Mouse (Mus musculus): Measurements from ENCODE around the gene Lysmd3. TPM values are rescaled to one million over a fixed set of nuclear protein-coding genes. Genes with fewer than 3 reads are reported as not detected.
A peak's percentile ranks its signal among the peaks of the same experiment; 100 is the strongest.
"Not testable (repeated sequence)": the region's sequence is repeated elsewhere in the genome, so short reads cannot be mapped to it uniquely, and the experiment has no call there.

Lysmd3 gene
- polyA plus RNA-seq, 1 experiment from 2014 or later, result 16.0 TPM

DNA sequence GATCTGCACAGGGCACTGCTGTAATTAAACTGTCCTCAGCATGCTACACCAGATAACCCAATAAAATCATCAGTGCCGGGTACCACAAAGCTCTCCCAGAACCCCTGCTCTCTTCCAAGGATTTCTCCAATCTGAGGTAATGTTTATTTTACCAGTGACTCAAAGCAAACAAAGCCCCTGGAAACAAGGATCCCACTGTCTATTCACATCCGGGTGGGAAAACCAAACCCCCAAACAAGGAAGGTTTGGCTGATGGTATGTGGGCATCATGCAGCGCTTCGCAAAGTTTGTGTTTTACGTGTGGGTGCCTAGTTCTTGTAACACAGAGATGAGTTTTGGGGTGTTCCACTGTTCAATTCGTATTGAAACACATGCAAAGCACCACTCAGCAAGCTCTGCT lies 16.6 kb upstream of the Lysmd3 start:
- Histone ChIP-seq H3K27me3 (ENCODE audit: control insufficient read depth, insufficient read depth, low read depth, low read length) (no peaks in the 10 kb centered on the region; the same call in 1 of the 2 replicates), H3K9ac (ENCODE audit: low read depth, low read length) (no peak overlapping the region), H3K4me3 (ENCODE audit: low read depth, low read length) (no peak overlapping the region), H3K27ac (ENCODE audit: low read length) (no peak overlapping the region), H3K9me3 (replicated peaks; ENCODE audit: control insufficient read depth, low read length, poor library complexity, severe bottlenecking) (no peaks in the 10 kb centered on the region), H3K36me3 (ENCODE audit: control insufficient read depth, insufficient read depth, low read length) (no peaks in the 10 kb centered on the region), H3K4me1 (ENCODE audit: control insufficient read depth, insufficient read depth, low read length) (0 out of 2 replicates have a peak, but pooled peaks cover 2% of the 10 kb centered on the region), H3K4me2 (ENCODE audit: low read length) (no peak overlapping the region)
- WGBS, result 27% methylated on average over 6 of the region's 6 CpGs
- peak; percentile 41; the same call in 1 of the 2 replicates for ATAC-seq

- no peaks in the 10 kb centered on the region; the same call in 1 of the 2 replicates for H3K27me3 ChIP-seq (ENCODE audit: control insufficient read depth, insufficient read depth, low read depth, low read length)
- H3K9ac ChIP-seq (ENCODE audit: low read depth, low read length), result no peak overlapping the region
- H3K36me3 ChIP-seq (ENCODE audit: control insufficient read depth, insufficient read depth, low read length), result no peaks in the 10 kb centered on the region
- 1% methylated on average over 8 of the region's 8 CpGs for WGBS
- 0 out of 2 replicates have a peak, but pooled peaks cover 2% of the 10 kb centered on the region for H3K4me1 ChIP-seq (ENCODE audit: control insufficient read depth, insufficient read depth, low read length)
- no peaks in the 10 kb centered on the region for H3K9me3 ChIP-seq (replicated peaks; ENCODE audit: control insufficient read depth, low read length, poor library complexity, severe bottlenecking)
- peak; percentile 80 for ATAC-seq
- H3K27ac ChIP-seq (ENCODE audit: low read length), result no peak overlapping the region
- H3K4me2 ChIP-seq (ENCODE audit: low read length), result peak overlapping the region; percentile 48
- 0 out of 2 replicates have a peak overlapping the region, but pooled peaks have one; percentile 8 for H3K4me3 ChIP-seq (ENCODE audit: low read depth, low read length)
Observed at GRCm38 (mm10) chr13:81641289-81642045, 16.0 kb upstream of the Lysmd3 start.

GRCm38 (mm10) chr13:81642491-81643149 lies 14.8 kb upstream of the Lysmd3 start:
- Histone ChIP-seq H3K4me2 (ENCODE audit: low read length) (no peak overlapping the region), H3K4me3 (ENCODE audit: low read depth, low read length) (no peak overlapping the region), H3K27ac (ENCODE audit: low read length) (no peak overlapping the region), H3K27me3 (ENCODE audit: control insufficient read depth, insufficient read depth, low read depth, low read length) (no peaks in the 10 kb centered on the region), H3K9ac (ENCODE audit: low read depth, low read length) (no peak overlapping the region), H3K4me1 (ENCODE audit: control insufficient read depth, insufficient read depth, low read length) (0 out of 2 replicates have a peak, but pooled peaks cover 2% of the 10 kb centered on the region), H3K9me3 (replicated peaks; ENCODE audit: control insufficient read depth, low read length, poor library complexity, severe bottlenecking) (no peaks in the 10 kb centered on the region), H3K36me3 (ENCODE audit: control insufficient read depth, insufficient read depth, low read length) (no peaks in the 10 kb centered on the region)
- ATAC-seq, result no peak
- WGBS, result 38% methylated on average over 7 of the region's 7 CpGs

DNA sequence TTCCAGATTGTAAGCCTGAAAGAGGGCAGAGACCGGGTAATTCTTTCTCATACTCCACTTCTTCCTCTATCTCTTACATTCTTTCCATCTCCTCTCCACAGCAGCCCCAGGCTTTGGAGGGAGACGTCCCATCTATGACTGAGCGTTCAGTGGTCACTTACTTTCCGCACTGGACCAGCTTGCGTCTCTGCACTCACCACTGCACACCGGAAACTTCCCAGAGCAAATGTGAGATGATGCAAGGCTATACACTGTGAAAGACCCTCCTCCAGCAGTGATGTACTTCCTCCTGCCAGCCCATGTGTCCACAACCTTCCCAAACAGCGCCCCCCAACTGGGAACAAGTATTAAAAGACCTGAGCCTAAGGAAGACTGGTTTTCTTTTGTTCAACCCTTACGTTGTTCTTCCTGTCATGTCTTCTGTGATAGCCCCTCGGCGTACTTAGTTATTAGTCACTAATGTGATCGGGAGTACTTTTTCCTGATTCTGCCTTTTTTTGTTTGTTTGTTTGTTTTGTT lies 13.4 kb upstream of the Lysmd3 start:
- no peak overlapping the region for H3K27ac ChIP-seq (ENCODE audit: low read length)
- H3K4me2 ChIP-seq (ENCODE audit: low read length), result no peak overlapping the region
- H3K36me3 ChIP-seq (ENCODE audit: control insufficient read depth, insufficient read depth, low read length), result no peaks in the 10 kb centered on the region
- no peaks in the 10 kb centered on the region for H3K27me3 ChIP-seq (ENCODE audit: control insufficient read depth, insufficient read depth, low read depth, low read length)
- WGBS, result 86% methylated on average over 11 of the region's 11 CpGs
- H3K9ac ChIP-seq (ENCODE audit: low read depth, low read length), result no peak overlapping the region
- no peak overlapping the region for H3K4me3 ChIP-seq (ENCODE audit: low read depth, low read length)
- 0 out of 2 replicates have a peak, but pooled peaks cover 2% of the 10 kb centered on the region for H3K4me1 ChIP-seq (ENCODE audit: control insufficient read depth, insufficient read depth, low read length)
- no peak for ATAC-seq
- H3K9me3 ChIP-seq (replicated peaks; ENCODE audit: control insufficient read depth, low read length, poor library complexity, severe bottlenecking), result no peaks in the 10 kb centered on the region

DNA sequence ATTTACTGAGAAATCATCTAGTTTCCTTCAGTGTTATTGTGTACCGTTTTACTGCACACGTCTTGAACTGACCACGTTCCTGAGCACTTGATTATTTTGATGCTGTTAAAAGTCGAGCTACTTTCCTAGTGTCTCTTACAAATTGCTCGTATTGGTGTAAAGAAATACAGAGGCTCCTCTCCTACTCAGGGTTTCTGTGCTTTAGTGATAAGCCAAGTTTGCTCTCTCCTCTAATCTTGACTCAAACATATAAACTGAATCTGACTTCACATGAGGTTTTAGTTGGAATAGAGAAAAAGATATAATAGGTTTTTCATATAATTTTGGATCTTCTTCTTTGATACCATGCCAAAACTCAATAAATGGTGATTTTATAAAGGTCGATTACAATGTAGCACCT lies 11.1 kb upstream of the Lysmd3 start:
- no peak overlapping the region for H3K4me2 ChIP-seq (ENCODE audit: low read length)
- no peak overlapping the region for H3K9ac ChIP-seq (ENCODE audit: low read depth, low read length)
- no peaks in the 10 kb centered on the region for H3K27me3 ChIP-seq (ENCODE audit: control insufficient read depth, insufficient read depth, low read depth, low read length)
- H3K9me3 ChIP-seq (replicated peaks; ENCODE audit: control insufficient read depth, low read length, poor library complexity, severe bottlenecking), result no peaks in the 10 kb centered on the region
- H3K4me1 ChIP-seq (ENCODE audit: control insufficient read depth, insufficient read depth, low read length), result 0 out of 2 replicates have a peak, but pooled peaks cover 2% of the 10 kb centered on the region
- H3K4me3 ChIP-seq (ENCODE audit: low read depth, low read length), result no peak overlapping the region
- H3K27ac ChIP-seq (ENCODE audit: low read length), result no peak overlapping the region
- WGBS, result 89% methylated on average over 6 of the region's 6 CpGs
- H3K36me3 ChIP-seq (ENCODE audit: control insufficient read depth, insufficient read depth, low read length), result no peaks in the 10 kb centered on the region
- ATAC-seq, result no peak

GRCm38 (mm10) chr13:81650382-81650781 lies 7.1 kb upstream of the Lysmd3 start:
- H3K36me3 ChIP-seq (ENCODE audit: control insufficient read depth, insufficient read depth, low read length); H3K9ac ChIP-seq (ENCODE audit: low read depth, low read length); H3K9me3 ChIP-seq (replicated peaks; ENCODE audit: control insufficient read depth, low read length, poor library complexity, severe bottlenecking); H3K4me3 ChIP-seq (ENCODE audit: low read depth, low read length); H3K4me1 ChIP-seq (ENCODE audit: control insufficient read depth, insufficient read depth, low read length); ATAC-seq; H3K4me2 ChIP-seq (ENCODE audit: low read length); H3K27me3 ChIP-seq (ENCODE audit: control insufficient read depth, insufficient read depth, low read depth, low read length); H3K27ac ChIP-seq (ENCODE audit: low read length): not testable (repeated sequence)
- WGBS, result 79% methylated on average over 4 of the region's 6 CpGs

GRCm38 (mm10) chr13:81656091-81656850 lies 1.2 kb upstream of the Lysmd3 start:
- H3K27ac ChIP-seq (ENCODE audit: low read length), result no peak overlapping the region; the same call in none of the 2 replicates
- H3K9me3 ChIP-seq (replicated peaks; ENCODE audit: control insufficient read depth, low read length, poor library complexity, severe bottlenecking), result no peaks in the 10 kb centered on the region
- 3% methylated on average over 14 of the region's 14 CpGs for WGBS
- H3K36me3 ChIP-seq (ENCODE audit: control insufficient read depth, insufficient read depth, low read length), result no peaks in the 10 kb centered on the region
- H3K4me3 ChIP-seq (ENCODE audit: low read depth, low read length), result peak overlapping the region; percentile 73; the same call in 1 of the 2 replicates
- no peak overlapping the region for H3K9ac ChIP-seq (ENCODE audit: low read depth, low read length)
- no peaks in the 10 kb centered on the region for H3K27me3 ChIP-seq (ENCODE audit: control insufficient read depth, insufficient read depth, low read depth, low read length)
- peak overlapping the region; percentile 66 for H3K4me2 ChIP-seq (ENCODE audit: low read length)
- peaks cover 17% of the 10 kb centered on the region for H3K4me1 ChIP-seq (ENCODE audit: control insufficient read depth, insufficient read depth, low read length)
- ATAC-seq, result no peak

DNA sequence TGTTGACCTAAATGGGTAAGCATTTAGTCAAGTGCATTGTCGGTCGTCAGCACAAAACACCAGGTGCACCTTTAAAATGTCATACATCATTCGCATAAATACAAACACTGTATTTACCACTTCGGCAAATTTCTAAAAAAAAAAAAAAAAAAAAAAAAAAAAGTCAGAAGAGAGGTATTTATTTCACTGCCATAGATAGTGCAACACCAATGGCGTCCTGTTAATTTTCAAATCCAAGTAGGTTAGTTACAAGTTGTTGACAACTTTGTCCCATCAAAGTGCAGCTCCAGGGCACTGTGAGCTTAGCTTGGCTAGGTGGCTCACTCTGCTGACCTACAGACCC lies 484 bp upstream of the Lysmd3 start:
- Histone ChIP-seq H3K36me3 (ENCODE audit: control insufficient read depth, insufficient read depth, low read length) (no peaks in the 10 kb centered on the region), H3K4me1 (ENCODE audit: control insufficient read depth, insufficient read depth, low read length) (peaks cover 17% of the 10 kb centered on the region), H3K4me3 (ENCODE audit: low read depth, low read length) (peak overlapping the region; percentile 73), H3K27me3 (ENCODE audit: control insufficient read depth, insufficient read depth, low read depth, low read length) (no peaks in the 10 kb centered on the region), H3K27ac (ENCODE audit: low read length) (peak overlapping the region; percentile 89), H3K9ac (ENCODE audit: low read depth, low read length) (peak overlapping the region; percentile 62), H3K9me3 (replicated peaks; ENCODE audit: control insufficient read depth, low read length, poor library complexity, severe bottlenecking) (no peaks in the 10 kb centered on the region), H3K4me2 (ENCODE audit: low read length) (peak overlapping the region; percentile 66)
- WGBS, result 11% methylated on average over 5 of the region's 5 CpGs
- no peak for ATAC-seq
